Mouse (Mus musculus) hindbrain, embryonic 14.5 days (tissue): ENCODE results near the gene Smyd5. TPM values are rescaled to one million over a fixed set of nuclear protein-coding genes. Genes with fewer than 3 reads are reported as not detected.
A peak's percentile ranks its signal among the peaks of the same experiment; 100 is the strongest.

ENCODE experiments used
- ATAC-seq: fragments of 200-750 bp; cut with Nextera tagmentation; 2 replicates; pipeline ENCODE4 v1.8.0; 2017; ENCODE audit warnings: moderate number of reproducible peaks, mild to moderate bottlenecking, moderate TSS enrichment, moderate library complexity; ENCODE audit not compliant: low FRiP score
- DNase-seq: peaks from one replicate; pipeline ENCODE4 v3.0.0-alpha.2; 2015; ENCODE audit warnings: low spot score
- H3K27ac ChIP-seq: fragments of 300-500 bp; sonication (generic); 2 replicates; pipeline ENCODE4 v1.5.1; 2014; ENCODE audit warnings: mild to moderate bottlenecking, moderate library complexity
- H3K27me3 ChIP-seq: fragments of 300-500 bp; sonication (generic); 2 replicates; pipeline ENCODE4 v1.6.1; 2014; ENCODE audit warnings: mild to moderate bottlenecking, low read length, mixed read lengths; ENCODE audit not compliant: control insufficient read depth, insufficient read depth
- H3K36me3 ChIP-seq: fragments of 300-500 bp; sonication (generic); replicated peaks from 2 replicates; pipeline ENCODE4 v1.6.1; 2014; ENCODE audit not compliant: control insufficient read depth, insufficient read depth
- H3K4me1 ChIP-seq: fragments of 300-500 bp; sonication (generic); replicated peaks from 2 replicates; pipeline ENCODE4 v1.6.1; 2014; ENCODE audit warnings: antibody characterized with exemption, low read length, mixed read lengths; ENCODE audit not compliant: control insufficient read depth, insufficient read depth
- H3K4me2 ChIP-seq: fragments of 300-500 bp; sonication (generic); replicated peaks from 2 replicates; pipeline ENCODE4 v1.6.1; 2014; ENCODE audit warnings: mild to moderate bottlenecking, moderate library complexity
- H3K4me3 ChIP-seq: fragments of 300-500 bp; sonication (generic); replicated peaks from 2 replicates; pipeline ENCODE4 v1.5.1; 2014; ENCODE audit warnings: mild to moderate bottlenecking, low read length
- H3K9ac ChIP-seq: fragments of 300-500 bp; sonication (generic); 2 replicates; pipeline ENCODE4 v1.6.1; 2014
- H3K9me3 ChIP-seq: fragments of 300-500 bp; sonication (generic); 2 replicates; pipeline ENCODE4 v1.6.1; 2016; ENCODE audit warnings: low read length; ENCODE audit not compliant: control insufficient read depth
- WGBS: fragments of 180-500 bp; shearing (Covaris S2); extraction: QIAGEN DNeasy Blood & Tissue Kit; methylation state at CpG from one replicate; pipeline ENCODE4 v1.1.7; 2014; 5-methylcytosine and 5-hydroxymethylcytosine counted together
- polyA plus RNA-seq: library from polyadenylated mRNA; unstranded; fragments of >200 nt; fragmentation: Nextera tagmentation; extraction: Ambion mirVana; gene quantifications from 2 replicates; pipeline ENCODE4 v1.2.1, GENCODE M21; 2014

The Smyd5 gene
- polyA plus RNA-seq = 58.8 and 62.9 TPM in 2 replicates

DNA sequence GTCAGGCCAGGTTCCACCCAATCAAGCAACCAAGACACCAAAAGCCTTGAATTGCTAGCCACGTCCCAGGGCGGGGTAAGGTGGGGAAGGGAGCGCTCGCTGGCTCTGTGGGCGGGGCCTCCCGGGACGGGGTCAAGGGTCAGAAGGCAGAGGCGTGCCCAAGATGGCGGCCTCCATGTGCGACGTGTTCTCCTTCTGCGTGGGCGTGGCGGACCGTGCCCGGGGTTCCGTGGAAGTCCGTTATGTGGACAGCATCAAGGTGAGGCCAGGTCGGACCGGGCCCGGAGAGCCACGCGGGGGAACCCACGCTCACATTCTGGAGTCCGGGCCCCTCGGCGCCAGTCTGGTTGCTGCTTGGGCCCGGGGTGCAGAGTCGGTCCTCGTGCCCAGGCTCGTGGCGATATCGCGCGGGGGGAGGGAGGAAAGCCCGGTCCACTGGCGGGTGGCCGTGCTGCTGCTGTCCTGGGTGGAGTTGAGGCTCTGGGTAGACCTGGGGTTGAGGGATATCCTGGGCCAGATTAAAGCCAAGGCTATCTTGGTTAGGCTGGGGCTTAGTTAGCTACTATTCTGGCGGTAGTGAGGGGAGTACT, at the start of gene Smyd5:
Smyd5 (plus strand) TSS at position 148 of the 590 bp plus-strand sequence.
- WGBS = under 1% methylated on average over 39 of the region's 39 CpGs
- H3K9me3 ChIP-seq = no peaks in the 10 kb centered on the region
- ATAC-seq (peak; percentile 86), DNase-seq (peak; percentile 76)
- H3K27me3 ChIP-seq = no peaks in the 10 kb centered on the region
- H3K9ac ChIP-seq = peak within 1 kb of the TSS; percentile 72
- H3K36me3 ChIP-seq = no peaks in the 10 kb centered on the region
- H3K4me3 ChIP-seq = peak within 1 kb of the TSS; percentile 83
- peak within 1 kb of the TSS; percentile 77 for H3K4me2 ChIP-seq
- H3K4me1 ChIP-seq = peaks cover 9% of the 10 kb centered on the region
- H3K27ac ChIP-seq = no peak within 1 kb of the TSS

DNA sequence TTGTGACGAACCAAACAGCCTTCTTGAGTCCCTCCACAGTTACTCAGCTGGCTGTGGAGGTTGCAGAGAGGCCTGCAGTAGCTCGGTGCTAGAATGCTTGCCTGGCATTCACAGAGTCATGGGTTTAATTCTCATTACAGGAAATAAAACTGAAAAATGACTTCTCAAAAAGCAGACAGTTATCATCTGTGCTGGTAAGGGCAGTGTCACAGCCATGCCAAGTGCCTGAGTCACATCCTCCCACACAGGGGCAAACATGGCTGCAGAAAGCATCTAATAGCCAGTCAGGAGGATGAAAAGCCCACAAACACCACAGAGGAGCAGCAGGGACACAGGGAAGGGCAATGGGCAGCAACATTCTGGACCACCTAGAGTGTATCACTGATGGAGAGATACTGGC, 49.0 kb upstream of the Smyd5 start:
- Histone ChIP-seq H3K4me3 (no peak overlapping the region), H3K27ac (no peak overlapping the region), H3K4me2 (no peak overlapping the region), H3K27me3 (no peaks in the 10 kb centered on the region), H3K9ac (no peak overlapping the region), H3K9me3 (no peaks in the 10 kb centered on the region), H3K4me1 (no peaks in the 10 kb centered on the region), H3K36me3 (no peaks in the 10 kb centered on the region)
- DNase-seq = no peak
- no peak for ATAC-seq
- WGBS = 77% methylated on average over 2 of the region's 2 CpGs

DNA sequence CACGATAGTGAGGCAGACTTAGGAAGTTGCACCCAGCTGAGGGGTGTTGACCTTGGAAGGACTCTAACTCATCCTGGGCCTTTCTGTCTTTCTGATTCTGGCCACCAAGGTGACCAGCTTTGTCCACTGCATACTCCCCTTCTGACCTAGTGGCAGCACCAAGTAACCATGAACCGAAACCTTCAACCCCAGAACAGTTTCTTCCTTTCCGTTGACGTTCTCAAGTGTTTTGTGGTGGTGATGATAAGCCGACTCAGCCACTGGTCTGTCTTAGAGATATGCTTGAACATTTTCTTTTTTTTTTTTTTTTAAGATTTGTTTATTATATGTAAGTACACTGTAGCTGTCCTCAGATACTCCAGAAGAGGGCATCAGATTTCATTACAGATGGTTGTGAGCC, 43.2 kb upstream of the Smyd5 start:
- H3K4me3 ChIP-seq = no peak overlapping the region
- no peaks in the 10 kb centered on the region for H3K27me3 ChIP-seq
- no peaks in the 10 kb centered on the region for H3K4me1 ChIP-seq
- 79% methylated on average over 5 of the region's 5 CpGs for WGBS
- H3K9ac ChIP-seq = no peak overlapping the region
- H3K36me3 ChIP-seq = no peaks in the 10 kb centered on the region
- no peak overlapping the region for H3K4me2 ChIP-seq
- no peak for ATAC-seq
- no peak for DNase-seq
- no peak overlapping the region for H3K27ac ChIP-seq
- no peaks in the 10 kb centered on the region for H3K9me3 ChIP-seq

DNA sequence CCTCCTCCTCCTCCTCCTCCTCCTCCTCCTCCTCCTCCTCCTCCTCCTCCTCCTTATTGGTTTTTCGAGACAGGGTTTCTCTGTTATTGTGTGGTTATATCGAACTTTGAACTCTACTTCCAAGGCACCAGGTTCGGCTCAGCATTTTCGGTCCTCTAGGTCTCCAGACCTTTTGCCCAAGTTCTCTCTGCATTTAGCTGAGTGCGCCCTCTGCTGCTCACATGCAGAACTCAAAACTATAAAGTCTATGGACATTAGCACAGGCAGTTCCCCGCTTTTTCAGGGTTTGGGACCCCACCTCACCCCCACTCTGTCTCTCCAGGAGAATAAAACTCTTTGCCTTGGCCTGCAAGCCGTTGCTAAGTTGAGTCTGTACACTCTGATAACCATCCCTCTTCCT, 40.0 kb upstream of the Smyd5 start:
- no peaks in the 10 kb centered on the region for H3K36me3 ChIP-seq
- no peaks in the 10 kb centered on the region for H3K27me3 ChIP-seq
- 12% methylated on average over 5 of the region's 7 CpGs for WGBS
- no peak overlapping the region for H3K4me3 ChIP-seq
- no peak overlapping the region for H3K27ac ChIP-seq
- no peaks in the 10 kb centered on the region for H3K9me3 ChIP-seq
- no peaks in the 10 kb centered on the region for H3K4me1 ChIP-seq
- H3K4me2 ChIP-seq = no peak overlapping the region
- no peak overlapping the region for H3K9ac ChIP-seq
- ATAC-seq = no peak
- DNase-seq = peak; percentile 77

DNA sequence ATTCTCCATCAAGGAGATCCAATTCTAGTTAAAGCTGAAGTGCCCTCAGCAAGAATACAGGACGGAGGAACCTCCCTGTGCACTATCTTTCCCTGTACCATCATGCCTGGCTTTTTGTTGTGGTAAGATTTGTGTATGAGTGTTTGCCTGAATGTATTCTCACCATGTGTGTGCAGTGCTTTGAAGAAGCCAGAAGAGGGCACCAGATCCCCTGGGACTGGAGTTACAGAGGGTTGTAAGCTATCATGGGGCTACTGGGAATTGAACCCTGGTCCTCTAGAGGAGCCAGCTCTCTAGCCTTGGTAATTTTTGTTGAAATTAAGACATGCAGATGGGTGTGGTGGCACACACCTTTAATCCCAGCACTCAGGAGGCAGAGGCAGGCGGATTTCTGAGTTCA, 36.4 kb upstream of the Smyd5 start:
- Histone ChIP-seq H3K27ac (no peak overlapping the region), H3K4me3 (no peak overlapping the region), H3K4me2 (no peak overlapping the region), H3K4me1 (no peaks in the 10 kb centered on the region), H3K36me3 (no peaks in the 10 kb centered on the region), H3K9me3 (no peaks in the 10 kb centered on the region), H3K9ac (no peak overlapping the region), H3K27me3 (no peaks in the 10 kb centered on the region)
- WGBS = 75% methylated on average over 2 of the region's 2 CpGs
- ATAC-seq = no peak
- DNase-seq = no peak

DNA sequence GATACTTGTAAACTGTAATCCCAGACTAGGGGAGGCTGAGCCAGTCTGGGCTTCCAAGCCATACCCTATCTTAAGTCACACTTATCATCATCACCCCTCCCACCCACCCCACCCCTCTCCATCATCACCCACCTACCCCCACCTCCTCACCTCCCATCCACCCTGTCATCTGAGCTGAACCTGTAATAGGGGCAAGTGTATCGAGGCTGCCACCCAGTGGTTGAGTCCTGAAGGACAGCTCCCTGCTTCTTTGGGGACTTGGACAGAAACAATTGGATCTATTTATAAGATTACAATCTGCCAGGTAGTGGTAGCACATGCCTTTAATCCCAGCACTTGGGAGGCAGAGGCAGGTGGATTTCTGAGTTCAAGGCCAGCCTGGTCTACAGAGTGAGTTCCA, 34.6 kb upstream of the Smyd5 start:
- Histone ChIP-seq H3K27me3 (no peaks in the 10 kb centered on the region), H3K9me3 (no peaks in the 10 kb centered on the region), H3K4me1 (no peaks in the 10 kb centered on the region), H3K36me3 (no peaks in the 10 kb centered on the region), H3K4me2 (no peak overlapping the region), H3K4me3 (no peak overlapping the region), H3K27ac (no peak overlapping the region), H3K9ac (no peak overlapping the region)
- ATAC-seq (no peak), DNase-seq (no peak)
- 19% methylated on average over 1 of the region's 1 CpGs for WGBS

DNA sequence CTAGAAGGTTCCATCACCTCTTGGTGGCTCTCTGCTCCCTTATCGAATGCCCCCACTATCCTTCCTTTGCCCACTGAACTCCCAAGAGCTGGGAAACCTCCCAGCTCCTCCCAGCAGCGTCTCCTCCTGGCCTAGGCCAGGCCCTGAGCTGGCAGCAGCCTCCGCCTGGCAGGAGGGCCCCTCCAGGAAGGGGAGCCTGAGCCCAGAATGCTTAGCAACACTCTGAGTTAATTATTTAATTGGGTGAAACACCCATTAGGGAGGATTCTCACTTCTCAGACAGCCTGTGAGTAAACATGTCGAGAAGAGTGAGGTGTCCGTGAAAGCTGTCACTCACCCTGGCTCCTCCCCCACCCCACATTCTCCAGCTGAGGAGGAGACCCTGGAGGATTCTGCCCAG, 32.1 kb upstream of the Smyd5 start:
- Histone ChIP-seq H3K9me3 (no peaks in the 10 kb centered on the region), H3K9ac (no peak overlapping the region), H3K4me2 (no peak overlapping the region), H3K27me3 (no peaks in the 10 kb centered on the region), H3K4me1 (no peaks in the 10 kb centered on the region), H3K4me3 (no peak overlapping the region), H3K36me3 (no peaks in the 10 kb centered on the region), H3K27ac (no peak overlapping the region)
- 33% methylated on average over 5 of the region's 5 CpGs for WGBS
- ATAC-seq (no peak), DNase-seq (no peak)

DNA sequence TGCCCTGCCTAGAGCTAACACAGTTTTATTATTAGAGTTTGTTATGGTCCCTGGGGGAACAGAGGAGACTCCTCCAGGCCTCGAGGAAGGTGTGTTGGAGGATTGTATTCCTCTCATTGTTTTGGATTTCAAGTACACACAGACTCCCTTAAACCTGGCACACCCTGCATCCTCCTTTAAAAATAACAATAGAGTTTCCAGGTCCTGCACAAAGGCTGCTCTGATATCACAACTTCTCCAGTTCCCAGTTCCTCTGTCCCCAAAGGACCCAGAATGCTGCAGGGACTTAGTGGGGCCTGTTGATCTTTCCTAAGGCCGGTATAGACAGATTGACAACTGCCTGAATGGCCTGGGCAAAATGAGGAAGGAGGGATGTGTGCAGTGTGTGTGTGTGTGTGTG, 29.2 kb upstream of the Smyd5 start:
- 53% methylated on average over 2 of the region's 2 CpGs for WGBS
- Histone ChIP-seq H3K36me3 (no peaks in the 10 kb centered on the region), H3K4me3 (no peak overlapping the region), H3K4me2 (no peak overlapping the region), H3K9ac (no peak overlapping the region), H3K4me1 (no peaks in the 10 kb centered on the region), H3K27ac (peak overlapping the region; percentile 47; the same call in 1 of the 2 replicates), H3K9me3 (no peaks in the 10 kb centered on the region), H3K27me3 (peaks cover 4% of the 10 kb centered on the region)
- no peak for ATAC-seq
- no peak for DNase-seq

DNA sequence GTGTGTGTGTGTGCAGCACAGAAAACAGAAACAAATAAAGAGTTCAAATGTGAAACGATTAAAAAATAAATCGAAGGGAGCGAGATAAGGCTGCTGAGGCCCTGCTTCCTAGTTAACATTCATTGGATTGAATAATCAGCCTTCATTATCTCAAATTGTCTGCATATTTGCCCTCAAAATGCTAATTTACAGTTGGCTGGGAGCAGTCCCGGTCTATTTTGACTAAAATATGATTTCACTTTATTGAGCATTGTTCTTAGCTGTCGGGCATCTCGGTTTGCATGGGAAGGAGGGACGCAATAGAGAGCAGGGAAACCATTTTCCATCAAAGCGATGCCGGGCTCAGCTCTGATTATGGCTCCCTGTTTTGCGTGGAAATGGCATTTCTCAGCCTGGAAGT, 28.8 kb upstream of the Smyd5 start:
- Histone ChIP-seq H3K4me2 (no peak overlapping the region), H3K9ac (no peak overlapping the region), H3K36me3 (no peaks in the 10 kb centered on the region), H3K9me3 (no peaks in the 10 kb centered on the region), H3K4me3 (no peak overlapping the region), H3K27ac (peak overlapping the region; percentile 47; the same call in 1 of the 2 replicates), H3K27me3 (peaks cover 8% of the 10 kb centered on the region), H3K4me1 (no peaks in the 10 kb centered on the region)
- 58% methylated on average over 10 of the region's 10 CpGs for WGBS
- peak; percentile 36 for DNase-seq
- ATAC-seq = no peak

DNA sequence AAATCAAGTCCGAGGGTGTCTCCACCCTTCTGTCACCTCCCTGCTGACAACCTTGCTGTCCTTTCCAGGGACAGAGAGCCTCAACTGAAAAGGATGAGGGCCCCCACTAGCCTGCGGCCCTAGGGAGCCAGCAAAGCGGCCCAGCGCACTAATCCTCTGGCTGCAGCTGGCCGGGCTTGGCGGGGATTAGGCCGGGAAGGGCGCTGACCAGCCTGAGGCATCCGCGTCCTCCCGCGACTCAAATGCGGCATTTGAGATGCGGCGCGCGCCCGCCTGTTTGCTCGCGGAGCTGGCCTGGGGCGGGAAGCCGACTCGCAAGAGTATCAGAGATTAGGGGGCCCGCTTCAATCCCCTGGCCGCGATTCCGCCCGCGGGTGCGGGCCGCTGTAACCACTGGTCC, 22.8 kb upstream of the Smyd5 start:
- Histone ChIP-seq H3K4me3 (0 out of 2 replicates have a peak overlapping the region, but pooled peaks have one; percentile 16), H3K27me3 (peaks cover 34% of the 10 kb centered on the region), H3K4me1 (peaks cover 5% of the 10 kb centered on the region; the same call in 1 of the 2 replicates), H3K36me3 (no peaks in the 10 kb centered on the region), H3K9ac (peak overlapping the region; percentile 49), H3K9me3 (no peaks in the 10 kb centered on the region), H3K27ac (no peak overlapping the region), H3K4me2 (peak overlapping the region; percentile 45)
- DNase-seq = no peak
- no peak for ATAC-seq
- WGBS = 1% methylated on average over 31 of the region's 31 CpGs
